Mouse (Mus musculus) heart, adult 2 months (tissue): ENCODE measurements at regions not wholly inside any gene's neighbourhood (a gene's known extent, or its start where the extent isn't known, plus 50 kb on each side); places are given as distances from the start of the nearest gene placed in this dataset.

ENCODE experiments used
- CTCF ChIP-seq: fragments of 200-600 bp; IDR thresholded peaks from 2 replicates; pipeline ENCODE4 v1.8.1; 2022; ENCODE audit warnings: antibody characterized with exemption, mild to moderate bottlenecking, moderate library complexity
- POLR2A ChIP-seq: fragments of 200-500 bp; IDR thresholded peaks from 2 replicates; pipeline ENCODE4 v1.6.1; 2011; ENCODE audit warnings: mild to moderate bottlenecking, low read depth, low read length, control low read depth; ENCODE audit not compliant: insufficient read depth

- no peak for TF ChIP-seq CTCF
- no peak for TF ChIP-seq POLR2A
Observed at GRCm38 (mm10) chr11:48381489-48381888, 392.7 kb upstream of the Sgcd start.
